Comparison of ENCODE assay signal across 11 mouse cellular contexts in genomic region chr9:122691879-122692278, GRCm38 (mm10). TPM values are rescaled to one million over a fixed set of nuclear protein-coding genes. Genes with fewer than 3 reads are reported as not detected.
DNase-seq lines count a peak whose midpoint lies in the region; ATAC-seq and TF ChIP-seq lines count a peak whose summit lies in the region.
"Had no signal": no experiment of that assay in that cellular context is flagged by ENCODE, and none has a peak within 500 bp of the region (broad histone marks: within the 10 kb centered on the region; RNA-seq: fewer than 3 reads in every experiment).

No protein-coding gene starts in this region.

- 69% methylated on average over 6 of the region's 6 CpGs for WGBS in hindbrain, embryonic 11.5 days
- WGBS in hindbrain, embryonic 12.5 days = 74% methylated on average over 6 of the region's 6 CpGs
- WGBS in thymus, adult 2 months = 72% methylated on average over 6 of the region's 6 CpGs

- TF ChIP-seq POLR2A in thymus, adult 2 months (IDR thresholded peaks at IDR 0.05; ENCODE audit: control insufficient read depth, extremely low read depth, insufficient read depth, low read length, poor library complexity) = no peak

- H3K4me1 ChIP-seq in hindbrain, embryonic 11.5 days (replicated peaks; ENCODE audit: control insufficient read depth, insufficient read depth, low read length) = 0 out of 2 replicates have a peak, but pooled peaks cover 4% of the 10 kb centered on the region
- H3K4me1 ChIP-seq in hindbrain, embryonic 12.5 days = peaks cover 8% of the 10 kb centered on the region
- no peaks in the 10 kb centered on the region for H3K4me1 ChIP-seq in thymus, adult 2 months (replicated peaks; ENCODE audit: control insufficient read depth, insufficient read depth, low read length)
- H3K4me1 ChIP-seq: embryonic facial prominence, embryonic 15.5 days; limb, embryonic 13.5 days had no signal

- peak; percentile 47 for DNase-seq in hindbrain, embryonic 11.5 days (ENCODE audit: low spot score)
- peak; percentile 39 for DNase-seq in thymus, postnatal 4 days
- no peak for DNase-seq in thymus, adult 18-20 months
- peak; percentile 55 to 62 for DNase-seq in layer of hippocampus, postnatal 10 days (ENCODE audit: low spot score in 2 of 2)
- DNase-seq in thymus, postnatal 10 days (ENCODE audit: low spot score in 2 of 2) = no peak
- DNase-seq in thymus, adult 2 months = no peak
- DNase-seq in gastrocnemius, postnatal 10 days = no peak
- DNase-seq: heart, postnatal 14 days had no signal

- no peak overlapping the region for H3K27ac ChIP-seq in hindbrain, embryonic 11.5 days (ENCODE audit: low read depth, low read length)
- no peak overlapping the region for H3K27ac ChIP-seq in hindbrain, embryonic 12.5 days
- H3K27ac ChIP-seq in thymus, adult 2 months (ENCODE audit: control insufficient read depth, insufficient read depth, low read length) = no peak overlapping the region
- H3K27ac ChIP-seq: embryonic facial prominence, embryonic 15.5 days; limb, embryonic 13.5 days had no signal

- TF ChIP-seq CTCF in thymus, adult 2 months (IDR thresholded peaks at IDR 0.05; ENCODE audit: borderline replicate concordance, control insufficient read depth, extremely low read depth, insufficient read depth, low read length, poor library complexity) = no peak

- H3K27me3 ChIP-seq in hindbrain, embryonic 11.5 days (ENCODE audit: control insufficient read depth, insufficient read depth, low read length) = no peaks in the 10 kb centered on the region
- no peaks in the 10 kb centered on the region for H3K27me3 ChIP-seq in hindbrain, embryonic 12.5 days
- H3K27me3 ChIP-seq in thymus, adult 2 months (ENCODE audit: control insufficient read depth, insufficient read depth, low read length) = no peaks in the 10 kb centered on the region
- H3K27me3 ChIP-seq: embryonic facial prominence, embryonic 15.5 days; limb, embryonic 13.5 days had no signal

- ATAC-seq in hindbrain, embryonic 11.5 days (ENCODE audit: low FRiP score) = no peak
- ATAC-seq in hindbrain, embryonic 12.5 days (ENCODE audit: low FRiP score) = no peak

- no peak overlapping the region for H3K9ac ChIP-seq in hindbrain, embryonic 11.5 days (ENCODE audit: low read depth, low read length)
- no peak overlapping the region for H3K9ac ChIP-seq in hindbrain, embryonic 12.5 days
- H3K9ac ChIP-seq: embryonic facial prominence, embryonic 15.5 days; limb, embryonic 13.5 days had no signal

- no peak overlapping the region for H3K4me2 ChIP-seq in hindbrain, embryonic 11.5 days (replicated peaks; ENCODE audit: low read depth, low read length)
- no peak overlapping the region for H3K4me2 ChIP-seq in hindbrain, embryonic 12.5 days (replicated peaks)
- H3K4me2 ChIP-seq: embryonic facial prominence, embryonic 15.5 days; limb, embryonic 13.5 days had no signal

- no peak overlapping the region for H3K4me3 ChIP-seq in hindbrain, embryonic 11.5 days (ENCODE audit: low read depth, low read length)
- H3K4me3 ChIP-seq in hindbrain, embryonic 12.5 days = no peak overlapping the region
- H3K4me3 ChIP-seq in thymus, adult 2 months (ENCODE audit: control insufficient read depth, insufficient read depth, low read length) = no peak overlapping the region
- H3K4me3 ChIP-seq: embryonic facial prominence, embryonic 15.5 days; limb, embryonic 13.5 days had no signal

- no peaks in the 10 kb centered on the region for H3K9me3 ChIP-seq in hindbrain, embryonic 11.5 days (ENCODE audit: control insufficient read depth, low read length)
- H3K9me3 ChIP-seq in hindbrain, embryonic 12.5 days (replicated peaks) = no peaks in the 10 kb centered on the region
- H3K9me3 ChIP-seq: embryonic facial prominence, embryonic 15.5 days; limb, embryonic 13.5 days had no signal

- no peaks in the 10 kb centered on the region for H3K36me3 ChIP-seq in hindbrain, embryonic 11.5 days (ENCODE audit: control insufficient read depth, insufficient read depth, low read length)
- H3K36me3 ChIP-seq in hindbrain, embryonic 12.5 days = no peaks in the 10 kb centered on the region
- no peaks in the 10 kb centered on the region for H3K36me3 ChIP-seq in thymus, adult 2 months (ENCODE audit: control insufficient read depth, insufficient read depth, low read length)
- H3K36me3 ChIP-seq: embryonic facial prominence, embryonic 15.5 days; limb, embryonic 13.5 days had no signal

RNA-seq across cellular contexts. Expression of gene Topaz1, which starts 55.3 kb away (rescaled TPM):
- not detected in 2 replicates for polyA plus RNA-seq in hindbrain, embryonic 11.5 days (2014; fragmentation: Nextera tagmentation; extraction: Ambion mirVana)
- not detected in 2 replicates for polyA plus RNA-seq in hindbrain, embryonic 12.5 days (2016; fragmentation: Nextera tagmentation; extraction: Ambion mirVana)
- total RNA-seq in layer of hippocampus, postnatal 10 days (2021) = not detected
- not detected in 2 replicates for polyA plus RNA-seq in thymus, adult 2 months (2012; rRNA removed)
- total RNA-seq in gastrocnemius, postnatal 10 days (2021) = not detected
- total RNA-seq: heart, postnatal 14 days had no signal
- polyA plus RNA-seq: embryonic facial prominence, embryonic 15.5 days; limb, embryonic 13.5 days had no signal

Comparison
In these comparisons a context has a peak if more than half of its experiments do, and no peak if none do; other contexts are left out.
1. DNase-seq: peak in hindbrain, embryonic 11.5 days (single experiment), thymus, postnatal 4 days (single experiment) and layer of hippocampus, postnatal 10 days (2 of 2); none in thymus, adult 18-20 months (0 of 2), thymus, postnatal 10 days (0 of 2), thymus, adult 2 months (single experiment) and gastrocnemius, postnatal 10 days (single experiment).